Mouse (Mus musculus): ENCODE results near the gene Tubgcp2.

DNA sequence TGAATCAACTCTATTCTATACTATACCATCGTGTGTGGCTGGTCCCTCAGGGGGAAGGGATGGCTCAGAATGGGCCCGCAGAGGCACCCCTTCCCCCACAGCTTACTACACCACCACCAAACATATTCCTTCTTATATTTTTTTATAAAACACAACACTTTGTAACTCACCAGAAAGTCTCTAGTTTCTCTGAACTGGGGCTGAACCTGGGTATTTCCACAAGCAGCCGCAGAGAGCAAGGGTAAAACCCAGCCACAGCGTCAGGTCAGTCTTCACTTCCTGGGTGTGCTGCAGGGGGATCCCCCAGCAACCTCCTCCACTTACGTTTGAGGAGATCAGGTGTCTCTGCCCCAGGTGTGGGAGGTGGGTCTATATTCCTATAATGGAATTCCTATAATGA is 68.0 kb downstream of the Tubgcp2 start:
- TF ChIP-seq POLR2A (IDR thresholded peaks at IDR 0.05; ENCODE audit: low read depth, low read length), result no peak; the same call in 1 of the 2 replicates
- TF ChIP-seq CTCF (conservative IDR thresholded peaks at IDR 0.05 in 1 of 2, IDR thresholded peaks at IDR 0.05 in 1 of 2; ENCODE audit: low read depth in 2 of 2, low read length in 2 of 2), result no peak

Data from CH12.LX (cell line).